Mouse (Mus musculus): ENCODE data around the gene Barhl2. TPM values are rescaled to one million over a fixed set of nuclear protein-coding genes. Genes with fewer than 3 reads are reported as not detected.

Gene Barhl2
- polyA plus RNA-seq, 1 experiment, result 0.03 TPM

GRCm38 (mm10) chr5:106464336-106465128 lies 6.6 kb upstream of the Barhl2 start:
- no peaks in the 10 kb centered on the region for H3K36me3 ChIP-seq (replicated peaks; ENCODE audit: low read length)
- H3K4me3 ChIP-seq (replicated peaks), result no peak overlapping the region
- peaks cover 97% of the 10 kb centered on the region for H3K27me3 ChIP-seq (replicated peaks)
- H3K9me3 ChIP-seq, result peaks cover 18% of the 10 kb centered on the region
- H3K4me1 ChIP-seq, result peaks cover 49% of the 10 kb centered on the region
- no peak for TF ChIP-seq FLI1 (IDR thresholded peaks at IDR 0.05; ENCODE audit: low read length)
- no peak for TF ChIP-seq GATA1 (IDR thresholded peaks at IDR 0.05; ENCODE audit: borderline replicate concordance, low read length)

- Histone ChIP-seq H3K4me3 (replicated peaks) (peak overlapping the region; percentile 10), H3K9me3 (peaks cover 18% of the 10 kb centered on the region), H3K36me3 (replicated peaks; ENCODE audit: low read length) (no peaks in the 10 kb centered on the region), H3K27me3 (replicated peaks) (peaks cover 97% of the 10 kb centered on the region), H3K4me1 (peaks cover 49% of the 10 kb centered on the region)
- TF ChIP-seq GATA1 (IDR thresholded peaks at IDR 0.05; ENCODE audit: borderline replicate concordance, low read length) (no peak), FLI1 (IDR thresholded peaks at IDR 0.05; ENCODE audit: low read length) (no peak)
Measured at GRCm38 (mm10) chr5:106463661-106464191, 5.8 kb upstream of the Barhl2 start.

- Histone ChIP-seq H3K4me3 (replicated peaks) (no peak overlapping the region), H3K27me3 (replicated peaks) (peaks cover 97% of the 10 kb centered on the region), H3K4me1 (peaks cover 58% of the 10 kb centered on the region), H3K9me3 (peaks cover 18% of the 10 kb centered on the region), H3K36me3 (replicated peaks; ENCODE audit: low read length) (no peaks in the 10 kb centered on the region)
- TF ChIP-seq GATA1 (IDR thresholded peaks at IDR 0.05; ENCODE audit: borderline replicate concordance, low read length), result no peak
- no peak for TF ChIP-seq FLI1 (IDR thresholded peaks at IDR 0.05; ENCODE audit: low read length)
Measured at GRCm38 (mm10) chr5:106461913-106462312, 3.9 kb upstream of the Barhl2 start.

GRCm38 (mm10) chr5:106461431-106461830 lies 3.5 kb upstream of the Barhl2 start:
- Histone ChIP-seq H3K9me3 (peaks cover 17% of the 10 kb centered on the region; the same call in 1 of the 2 replicates), H3K4me1 (peaks cover 56% of the 10 kb centered on the region), H3K27me3 (replicated peaks) (peaks cover 97% of the 10 kb centered on the region), H3K4me3 (replicated peaks) (no peak overlapping the region), H3K36me3 (replicated peaks; ENCODE audit: low read length) (no peaks in the 10 kb centered on the region)
- no peak for TF ChIP-seq GATA1 (IDR thresholded peaks at IDR 0.05; ENCODE audit: borderline replicate concordance, low read length)
- no peak for TF ChIP-seq FLI1 (IDR thresholded peaks at IDR 0.05; ENCODE audit: low read length)

- Histone ChIP-seq H3K27me3 (replicated peaks) (peaks cover 95% of the 10 kb centered on the region), H3K4me3 (replicated peaks) (no peak overlapping the region), H3K9me3 (peaks cover 13% of the 10 kb centered on the region; the same call in 1 of the 2 replicates), H3K36me3 (replicated peaks; ENCODE audit: low read length) (no peaks in the 10 kb centered on the region), H3K4me1 (peaks cover 53% of the 10 kb centered on the region)
- TF ChIP-seq GATA1 (IDR thresholded peaks at IDR 0.05; ENCODE audit: borderline replicate concordance, low read length) (no peak), FLI1 (IDR thresholded peaks at IDR 0.05; ENCODE audit: low read length) (no peak)
Measured at GRCm38 (mm10) chr5:106460535-106460934, 2.6 kb upstream of the Barhl2 start.

- Histone ChIP-seq H3K27me3 (replicated peaks) (peaks cover 95% of the 10 kb centered on the region), H3K9me3 (peaks cover 10% of the 10 kb centered on the region; the same call in 1 of the 2 replicates), H3K4me1 (peaks cover 49% of the 10 kb centered on the region), H3K36me3 (replicated peaks; ENCODE audit: low read length) (no peaks in the 10 kb centered on the region), H3K4me3 (replicated peaks) (no peak overlapping the region)
- TF ChIP-seq FLI1 (IDR thresholded peaks at IDR 0.05; ENCODE audit: low read length) (no peak), GATA1 (IDR thresholded peaks at IDR 0.05; ENCODE audit: borderline replicate concordance, low read length) (no peak)
Measured at GRCm38 (mm10) chr5:106460001-106460511, 2.1 kb upstream of the Barhl2 start.

GRCm38 (mm10) chr5:106459120-106459641 lies 1.2 kb upstream of the Barhl2 start:
- Histone ChIP-seq H3K4me3 (replicated peaks) (peak overlapping the region; percentile 79), H3K9me3 (peaks cover 15% of the 10 kb centered on the region; the same call in 1 of the 2 replicates), H3K4me1 (peaks cover 43% of the 10 kb centered on the region), H3K36me3 (replicated peaks; ENCODE audit: low read length) (no peaks in the 10 kb centered on the region), H3K27me3 (replicated peaks) (peaks cover 95% of the 10 kb centered on the region)
- TF ChIP-seq FLI1 (IDR thresholded peaks at IDR 0.05; ENCODE audit: low read length), result no peak
- no peak for TF ChIP-seq GATA1 (IDR thresholded peaks at IDR 0.05; ENCODE audit: borderline replicate concordance, low read length)

- TF ChIP-seq FLI1 (IDR thresholded peaks at IDR 0.05; ENCODE audit: low read length) (no peak), GATA1 (IDR thresholded peaks at IDR 0.05; ENCODE audit: borderline replicate concordance, low read length) (no peak)
Measured at GRCm38 (mm10) chr5:106458477-106459119, 632 bp upstream of the Barhl2 start.

GRCm38 (mm10) chr5:106457111-106457925 lies 648 bp downstream of the Barhl2 start:
- Histone ChIP-seq H3K36me3 (replicated peaks; ENCODE audit: low read length) (no peaks in the 10 kb centered on the region), H3K27me3 (replicated peaks) (peaks cover 93% of the 10 kb centered on the region), H3K4me1 (peaks cover 50% of the 10 kb centered on the region), H3K4me3 (replicated peaks) (no peak overlapping the region), H3K9me3 (peaks cover 12% of the 10 kb centered on the region; the same call in 1 of the 2 replicates)
- TF ChIP-seq FLI1 (IDR thresholded peaks at IDR 0.05; ENCODE audit: low read length), result no peak
- no peak for TF ChIP-seq GATA1 (IDR thresholded peaks at IDR 0.05; ENCODE audit: borderline replicate concordance, low read length)

More at GRCm38 (mm10) chr5:106458477-106459119, 632 bp upstream of the Barhl2 start:
- H3K9me3 ChIP-seq, result peaks cover 12% of the 10 kb centered on the region; the same call in 1 of the 2 replicates
- peaks cover 95% of the 10 kb centered on the region for H3K27me3 ChIP-seq (replicated peaks)
- peaks cover 45% of the 10 kb centered on the region for H3K4me1 ChIP-seq
- no peaks in the 10 kb centered on the region for H3K36me3 ChIP-seq (replicated peaks; ENCODE audit: low read length)
- H3K4me3 ChIP-seq (replicated peaks), result peak overlapping the region; percentile 79
